Mouse (Mus musculus): ENCODE data around the gene Cpa2.

The Cpa2 gene

DNA sequence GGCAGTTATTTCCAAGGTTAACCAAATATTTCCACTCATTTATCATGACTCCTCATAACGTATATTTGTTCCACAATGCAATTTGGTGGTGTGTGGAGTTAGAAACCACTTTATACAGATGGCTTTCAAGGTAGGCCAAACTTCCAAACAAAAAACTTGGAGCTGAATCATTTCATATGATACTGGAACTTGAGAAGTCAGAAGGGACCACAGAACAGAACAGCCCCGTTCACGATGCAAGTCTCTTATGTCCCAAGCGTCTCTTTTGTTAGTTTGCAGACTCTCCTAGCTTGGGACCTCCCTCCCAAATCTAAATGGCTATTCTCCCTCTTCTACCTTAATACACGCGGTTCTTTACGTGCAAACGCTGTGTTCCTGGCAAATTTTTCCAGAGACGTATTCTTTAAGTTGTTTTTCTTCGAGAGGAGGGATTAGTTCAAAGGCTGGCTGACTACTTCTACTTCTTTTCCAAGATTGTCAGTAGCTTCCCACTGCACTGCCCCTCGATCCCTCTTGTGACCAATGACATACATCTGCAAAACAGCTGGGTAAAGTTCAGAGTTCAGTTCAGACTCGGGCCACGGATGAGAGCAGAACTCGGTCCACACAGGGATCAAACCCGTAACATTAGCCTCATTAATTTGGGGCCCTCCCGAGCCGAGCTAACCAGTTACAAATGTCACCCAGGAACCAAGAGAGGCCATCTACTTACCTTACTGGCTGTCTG lies 35.3 kb downstream of the Cpa2 start:
- DNase-seq (ENCODE audit: low read depth, low spot score), result no peak

DNA sequence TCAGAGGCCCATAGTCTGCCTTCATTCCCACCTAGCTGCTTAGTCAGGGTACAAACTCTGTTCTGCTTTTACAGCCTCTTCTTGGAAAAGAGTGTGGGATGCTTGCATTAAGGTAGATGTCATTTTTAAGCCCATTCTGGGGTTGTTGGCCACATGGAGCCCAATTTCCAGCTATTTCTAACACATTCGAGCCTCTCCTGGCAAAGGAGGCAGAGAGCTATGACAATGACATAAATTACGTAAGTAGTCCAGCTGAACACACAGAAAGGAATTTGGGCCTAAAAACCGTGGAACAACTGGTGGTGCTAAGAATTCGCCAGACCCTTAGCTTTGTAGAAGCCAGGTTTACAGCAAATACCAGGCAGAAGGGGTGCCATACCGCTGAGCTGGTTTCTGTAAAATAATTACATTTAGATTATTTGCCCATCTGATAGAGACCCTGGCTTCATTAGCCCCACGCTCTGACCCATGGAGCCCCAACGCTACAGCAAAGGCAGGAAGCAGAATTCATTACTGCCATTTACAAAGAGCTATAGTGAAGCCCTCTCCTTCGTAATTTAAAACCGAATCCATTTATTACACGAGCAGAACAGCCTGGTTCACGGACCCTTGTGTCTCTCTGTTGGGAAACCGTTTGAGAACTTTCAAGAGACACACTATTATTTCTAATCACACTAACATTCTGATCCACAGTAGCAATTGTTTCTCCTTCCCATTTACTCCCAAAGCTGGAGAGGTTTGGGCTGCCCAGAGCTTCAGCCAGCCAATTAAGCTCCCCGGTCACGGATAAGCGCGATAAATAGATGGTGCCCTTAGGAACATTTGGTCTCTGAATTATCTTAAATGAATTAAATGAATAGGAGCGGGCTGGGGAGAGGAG lies 38.8 kb downstream of the Cpa2 start:
- peak; percentile 16 for DNase-seq (ENCODE audit: low read depth, low spot score)

DNA sequence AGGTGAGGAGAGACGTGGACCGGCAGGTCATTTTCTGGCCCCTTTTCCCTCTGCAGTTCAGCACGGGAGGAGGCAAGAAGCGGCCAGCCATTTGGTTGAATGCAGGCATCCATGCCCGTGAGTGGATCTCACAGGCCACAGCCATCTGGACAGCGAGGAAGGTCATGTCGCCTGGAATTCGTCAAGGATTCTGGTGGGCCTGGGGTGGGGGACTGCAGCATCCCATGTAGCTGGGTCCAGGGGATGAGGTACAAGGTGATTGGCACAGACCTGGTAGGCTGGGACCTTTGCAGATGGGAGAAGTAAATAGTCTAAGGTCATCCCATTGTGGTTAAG lies 39.4 kb downstream of the Cpa2 start:
- no peak for DNase-seq (ENCODE audit: low read depth, low spot score)

DNA sequence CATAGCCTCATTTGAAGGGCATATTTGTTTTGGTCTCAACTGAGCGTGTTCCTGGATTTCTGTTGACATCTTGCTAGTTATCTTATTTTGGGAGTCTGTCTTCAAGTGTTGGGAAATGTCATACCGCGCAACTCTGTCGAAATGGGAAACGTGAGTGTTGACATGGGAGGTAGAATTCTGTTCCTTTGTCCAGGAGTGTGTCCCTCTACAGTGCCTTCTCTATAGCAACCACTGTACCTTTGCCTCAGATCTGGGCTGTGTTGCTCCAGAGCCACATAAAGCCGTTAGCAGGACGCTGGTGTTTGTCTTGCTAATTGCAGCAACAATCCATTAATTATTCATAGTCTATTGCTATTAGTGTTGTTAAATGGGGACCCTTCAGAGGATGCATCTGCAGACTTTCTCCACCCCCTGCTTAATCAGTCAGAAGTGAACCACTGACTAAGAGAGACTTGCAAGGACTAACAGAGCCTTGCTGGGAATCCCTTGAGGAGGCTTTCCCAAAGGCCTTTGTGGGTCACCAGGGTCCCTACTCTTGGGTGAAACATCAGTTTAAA lies 45.6 kb downstream of the Cpa2 start:
- DNase-seq (ENCODE audit: low read depth, low spot score), result no peak

DNA sequence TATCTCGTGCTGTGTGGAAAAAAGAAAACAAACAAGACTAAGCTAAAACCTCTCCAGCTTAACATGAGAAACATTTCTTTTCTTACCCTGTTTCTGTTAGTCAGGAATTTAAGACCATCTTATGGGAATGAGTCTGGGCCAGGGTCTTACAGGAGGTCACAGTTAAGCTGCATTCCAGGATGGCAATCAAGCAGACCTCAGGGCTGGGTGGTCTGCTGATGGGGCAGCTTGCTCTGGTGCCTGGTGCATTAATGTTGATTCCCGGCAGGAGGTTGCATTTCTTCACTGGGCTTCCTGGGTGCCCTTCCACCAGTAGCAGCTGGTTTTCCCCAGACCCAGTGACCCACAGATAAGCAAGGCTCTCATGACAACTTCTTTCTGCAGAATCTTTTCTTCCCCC lies 48.4 kb downstream of the Cpa2 start:
- no peak for DNase-seq (ENCODE audit: low read depth, low spot score)

DNA sequence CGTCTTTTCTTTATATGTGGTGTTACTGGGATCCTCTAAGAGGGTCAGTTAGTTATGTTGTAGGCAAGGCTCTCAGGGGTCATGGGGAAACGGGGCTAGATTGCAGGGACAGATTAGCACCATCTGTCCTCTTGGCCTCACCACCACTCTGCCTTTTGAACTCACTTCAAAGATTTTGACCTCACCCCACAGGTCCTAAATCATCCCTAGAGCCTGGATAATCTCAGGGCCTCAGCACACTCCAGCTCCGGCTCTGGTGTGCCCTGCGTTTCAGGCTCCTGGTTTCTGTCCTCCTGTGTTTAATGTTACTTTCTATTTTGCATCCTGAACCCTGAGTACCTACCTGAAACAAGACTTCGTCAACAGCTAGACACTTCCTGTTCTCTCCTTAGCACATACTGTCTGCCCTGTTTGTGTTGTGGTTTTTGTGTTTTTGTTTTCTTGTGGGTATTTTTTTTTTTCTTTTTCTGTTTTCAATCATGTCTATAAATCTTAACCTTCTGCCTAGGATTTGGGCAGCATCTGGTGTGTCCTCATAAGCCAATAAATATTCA lies 50.5 kb downstream of the Cpa2 start:
- DNase-seq (ENCODE audit: low read depth, low spot score), result no peak

DNA sequence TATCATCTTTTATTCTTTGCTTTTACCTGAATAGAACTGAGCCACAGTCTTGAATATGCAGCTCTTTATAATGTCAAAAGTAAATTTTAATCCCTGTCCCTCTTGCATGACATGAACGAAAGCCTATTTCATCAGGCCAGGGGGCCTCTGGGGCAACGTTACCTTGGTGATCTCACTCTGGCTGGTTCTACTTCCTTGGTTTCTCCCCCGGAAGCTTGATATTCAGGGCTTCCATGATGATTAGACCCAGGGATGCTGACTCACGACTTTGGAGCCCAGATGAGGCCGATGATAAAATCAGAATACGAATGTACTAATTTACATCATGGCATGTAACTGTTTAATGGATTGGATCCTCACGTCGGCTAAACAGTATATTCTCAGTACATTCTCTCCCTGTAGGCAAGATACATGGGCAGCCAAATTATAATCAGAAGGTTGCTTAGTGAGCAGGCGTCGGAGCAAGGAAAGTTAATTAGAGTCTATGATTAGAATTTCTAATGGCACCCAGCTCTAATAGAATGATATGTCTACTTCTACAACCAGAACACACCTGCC lies 51.1 kb downstream of the Cpa2 start:
- DNase-seq (ENCODE audit: low read depth, low spot score), result no peak

DNA sequence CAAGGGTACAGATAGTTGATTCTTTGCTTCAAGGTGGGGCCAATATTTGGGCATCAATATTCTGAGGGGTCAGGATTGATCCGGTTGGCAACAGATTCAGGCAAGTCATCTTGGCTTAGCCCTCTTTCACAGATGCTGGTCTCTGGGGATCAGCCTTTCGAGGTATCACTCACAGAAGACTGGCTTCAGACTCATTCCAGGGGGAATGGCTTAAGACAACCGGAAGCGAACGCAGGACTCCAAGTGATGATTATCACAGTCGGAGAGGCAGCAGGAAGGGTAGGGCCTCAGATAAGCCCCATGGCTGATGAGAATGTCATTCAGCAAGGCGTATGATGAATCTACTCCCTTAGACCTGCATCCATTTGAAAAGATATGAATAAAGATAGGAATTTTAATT lies 53.0 kb downstream of the Cpa2 start:
- no peak for DNase-seq (ENCODE audit: low read depth, low spot score)

DNA sequence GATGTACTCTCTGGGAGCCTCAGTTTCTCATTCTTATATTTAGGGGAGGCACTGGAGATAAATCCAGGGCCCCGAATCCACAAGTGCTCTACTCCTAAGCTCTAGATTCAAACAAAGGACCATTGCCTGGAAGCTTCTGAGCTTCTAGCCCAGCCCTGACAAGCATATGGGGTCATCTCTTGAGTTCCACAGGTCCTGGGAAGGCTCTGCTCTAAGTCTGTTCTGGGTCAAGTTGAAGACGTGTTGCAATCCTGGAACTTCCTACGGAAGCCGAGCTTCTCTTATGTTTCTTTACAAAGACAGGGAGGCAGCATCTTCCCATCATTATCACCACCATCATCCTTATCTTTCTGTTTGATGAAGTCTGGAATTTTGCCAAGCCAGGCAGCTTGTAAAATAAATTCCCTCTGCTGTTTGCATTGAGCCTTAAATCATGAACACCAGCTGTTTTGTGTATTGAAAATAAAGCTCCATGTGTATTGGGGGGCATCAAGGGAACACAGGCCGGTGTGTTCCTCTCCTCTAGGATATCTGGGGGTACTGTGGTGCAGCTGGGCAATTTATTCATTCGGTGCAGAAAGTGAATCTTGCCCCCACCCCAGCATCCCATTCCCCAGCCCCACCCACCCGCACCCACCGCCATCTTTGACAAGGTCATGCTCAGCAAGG lies 55.0 kb downstream of the Cpa2 start:
- no peak for DNase-seq (ENCODE audit: low read depth, low spot score)

DNA sequence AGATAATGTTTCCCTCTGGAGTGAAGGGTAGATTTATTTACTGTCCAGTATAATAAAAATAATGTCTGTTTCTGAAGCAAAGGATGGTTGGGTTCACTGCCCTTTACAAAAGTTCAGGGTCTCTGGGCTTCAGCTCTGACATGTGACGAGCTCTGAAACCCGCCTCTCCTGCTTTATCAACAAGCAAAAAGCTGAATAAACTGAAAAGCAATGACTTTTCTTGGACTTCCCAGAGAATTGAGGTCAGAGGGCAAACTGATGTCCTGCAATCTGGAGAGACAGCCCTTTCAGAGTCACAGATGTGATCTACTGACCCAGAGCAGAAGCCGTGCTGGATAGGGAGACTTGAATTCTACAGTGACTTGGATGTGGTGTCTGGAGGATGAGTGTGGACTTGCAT lies 58.7 kb downstream of the Cpa2 start:
- DNase-seq (ENCODE audit: low read depth, low spot score), result no peak

DNA sequence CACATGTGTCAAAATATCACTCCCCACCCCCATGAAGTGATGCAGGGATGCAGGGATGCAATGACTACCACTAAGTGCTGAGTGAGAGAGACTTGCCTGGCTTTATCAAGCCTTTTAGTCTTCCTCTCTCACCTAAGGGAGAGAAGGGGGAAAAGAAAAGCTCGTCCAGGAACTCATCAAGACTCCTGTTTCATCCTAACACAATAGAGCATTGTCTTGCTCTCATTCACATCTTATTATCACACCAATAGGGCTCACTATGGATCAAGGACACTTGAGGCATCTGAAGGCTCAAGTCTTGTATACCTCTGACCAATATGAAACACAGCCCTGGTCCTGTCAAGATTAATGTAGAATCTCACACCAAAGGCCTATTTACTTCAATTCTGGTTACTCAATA lies 59.6 kb downstream of the Cpa2 start:
- no peak for DNase-seq (ENCODE audit: low read depth, low spot score)

DNA sequence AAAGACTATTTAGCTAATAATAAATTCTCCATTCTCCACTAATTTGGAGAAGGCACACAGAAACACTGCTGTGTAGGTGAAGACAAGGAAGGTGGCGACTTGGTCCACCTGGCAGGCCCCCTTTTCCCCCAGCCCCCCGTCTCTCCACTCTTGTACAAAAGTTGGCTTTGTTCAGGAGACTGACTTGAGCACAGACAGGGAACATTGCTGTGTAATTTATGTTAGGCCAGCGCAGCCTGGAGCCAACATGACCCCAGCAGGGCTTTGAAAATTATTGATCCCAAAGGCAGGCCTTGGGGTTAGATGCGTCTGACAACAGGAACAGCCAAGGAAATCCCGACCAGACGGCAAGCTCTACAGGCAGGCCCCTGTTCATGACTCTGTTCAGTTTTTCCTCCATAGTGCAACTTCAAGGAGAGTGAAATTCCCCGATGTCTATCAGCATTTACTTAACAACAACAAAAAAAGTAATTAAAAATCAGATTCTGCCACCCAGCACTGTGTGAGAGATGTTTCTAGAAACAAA lies 63.0 kb downstream of the Cpa2 start:
- no peak for DNase-seq (ENCODE audit: low read depth, low spot score)

DNA sequence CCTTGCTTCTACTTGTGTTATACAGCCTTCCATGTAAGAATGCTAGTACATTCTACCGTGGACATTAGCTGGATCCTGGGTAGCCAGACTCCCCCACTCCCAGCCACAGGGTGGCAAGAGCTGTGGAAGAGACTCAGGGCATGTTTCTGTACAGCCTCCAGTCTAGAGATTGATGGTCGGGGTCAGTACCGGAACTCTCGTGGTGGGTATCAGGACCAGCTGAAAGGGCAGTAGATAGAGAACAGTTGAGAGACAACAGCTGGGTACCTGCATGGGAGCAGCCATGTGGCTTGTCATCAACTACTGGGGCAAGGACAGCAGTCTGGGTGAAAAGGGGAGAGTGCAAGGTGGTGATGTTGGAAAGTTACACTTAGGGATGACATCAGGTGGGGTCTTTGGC lies 63.7 kb downstream of the Cpa2 start:
- no peak for DNase-seq (ENCODE audit: low read depth, low spot score)

DNA sequence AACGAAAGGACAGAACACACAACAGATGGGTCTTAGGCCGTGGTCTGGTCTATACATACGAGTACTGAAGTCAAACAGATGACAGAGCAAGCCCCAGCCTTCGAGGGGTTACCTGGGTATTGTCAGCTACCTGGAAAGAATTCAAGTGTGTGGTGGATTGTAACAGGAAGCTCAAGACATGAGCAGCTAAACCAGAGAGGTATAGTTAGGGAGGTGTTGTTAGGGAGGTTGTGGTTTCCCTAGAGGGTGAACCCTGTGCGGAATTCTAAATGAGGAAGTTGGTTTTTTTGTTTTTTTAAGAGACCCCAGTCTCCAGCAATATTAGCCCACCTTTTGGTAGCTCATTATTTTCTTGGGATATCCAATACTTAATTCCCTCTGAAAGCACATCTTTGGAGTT lies 64.3 kb downstream of the Cpa2 start:
- no peak for DNase-seq (ENCODE audit: low read depth, low spot score)

DNA sequence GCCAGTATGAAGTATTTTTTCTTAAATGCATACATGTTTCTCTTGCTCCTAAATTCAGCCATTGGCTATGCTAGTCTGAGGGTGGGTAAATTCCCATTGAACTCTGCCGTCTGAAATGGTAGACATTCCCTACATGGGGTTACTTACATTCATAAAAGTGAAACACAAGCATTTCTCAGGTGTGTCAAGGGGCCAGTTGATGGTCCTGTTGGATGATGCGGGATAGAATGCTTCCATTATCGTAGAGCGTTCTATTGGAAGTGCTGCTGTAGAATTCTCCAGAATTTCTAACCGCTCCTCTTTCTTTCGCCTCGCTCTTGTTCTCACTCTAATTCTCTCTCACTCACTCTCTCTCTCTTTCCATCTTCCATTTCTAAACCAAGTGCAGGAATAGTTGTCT lies 69.3 kb downstream of the Cpa2 start, which contains the start of gene Cpa5:
Cpa5 (plus strand) TSS at position 301 of the 400 bp plus-strand sequence.
- no peak for DNase-seq (ENCODE audit: low read depth, low spot score)

DNA sequence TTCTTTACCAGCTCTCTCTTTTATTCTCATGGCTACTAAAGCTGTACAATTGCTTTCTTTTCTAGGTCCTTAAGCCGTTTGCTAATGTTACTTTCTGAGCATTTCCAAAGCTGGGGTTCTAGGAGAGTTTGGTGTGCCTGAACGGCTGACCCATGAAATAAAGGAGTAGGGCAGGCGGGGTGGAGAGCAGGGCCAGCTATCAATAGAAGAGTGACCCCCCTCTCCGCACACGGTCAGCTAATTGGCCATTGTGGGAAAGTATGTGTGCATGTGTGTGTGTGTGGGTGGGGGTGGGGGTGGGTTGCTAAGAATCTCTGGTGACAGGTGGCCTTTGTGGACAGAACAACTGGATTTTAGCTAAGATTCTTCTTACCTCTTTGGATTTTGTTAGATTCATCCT lies 69.8 kb downstream of the Cpa2 start:
- DNase-seq (ENCODE audit: low read depth, low spot score), result no peak
